Mouse (Mus musculus): ENCODE data around the gene Ano5. TPM values are rescaled to one million over a fixed set of nuclear protein-coding genes. Genes with fewer than 3 reads are reported as not detected.

Gene Ano5
- polyA plus RNA-seq, 1 experiment from 2014 or later: 0.11 TPM

DNA sequence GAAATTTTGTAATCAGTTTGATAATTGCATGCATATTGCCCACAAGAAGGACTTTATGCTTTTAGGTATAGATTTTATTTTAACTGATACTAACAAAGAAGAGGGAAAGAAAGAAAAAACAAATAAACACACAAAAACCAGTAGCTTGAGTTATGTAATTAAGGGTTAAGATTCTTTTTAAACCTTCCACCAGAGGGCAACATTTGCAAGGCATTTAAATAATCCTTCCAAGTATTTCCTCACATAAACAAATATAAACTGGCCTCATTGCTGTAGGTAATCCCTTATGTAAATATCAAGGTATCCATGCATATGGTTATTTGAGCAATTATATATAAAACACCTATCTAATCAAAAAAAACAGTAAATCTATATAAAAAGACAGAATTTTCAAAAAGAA is 107.1 kb downstream of the Ano5 start:
- no peak overlapping the region for H3K27ac ChIP-seq (ENCODE audit: low read length)
- no peak for ATAC-seq
- H3K9ac ChIP-seq (ENCODE audit: low read depth, low read length): no peak overlapping the region
- no peak overlapping the region for H3K4me2 ChIP-seq (ENCODE audit: low read depth, low read length)
- H3K4me1 ChIP-seq (ENCODE audit: control insufficient read depth, insufficient read depth, low read length): no peaks in the 10 kb centered on the region
- H3K9me3 ChIP-seq (ENCODE audit: control insufficient read depth, low read length): no peaks in the 10 kb centered on the region
- no peak overlapping the region for H3K4me3 ChIP-seq (ENCODE audit: low read length)
- no peaks in the 10 kb centered on the region for H3K36me3 ChIP-seq (ENCODE audit: control insufficient read depth, insufficient read depth, low read length)
- peaks cover 16% of the 10 kb centered on the region for H3K27me3 ChIP-seq (replicated peaks; ENCODE audit: control insufficient read depth, insufficient read depth, low read length)

DNA sequence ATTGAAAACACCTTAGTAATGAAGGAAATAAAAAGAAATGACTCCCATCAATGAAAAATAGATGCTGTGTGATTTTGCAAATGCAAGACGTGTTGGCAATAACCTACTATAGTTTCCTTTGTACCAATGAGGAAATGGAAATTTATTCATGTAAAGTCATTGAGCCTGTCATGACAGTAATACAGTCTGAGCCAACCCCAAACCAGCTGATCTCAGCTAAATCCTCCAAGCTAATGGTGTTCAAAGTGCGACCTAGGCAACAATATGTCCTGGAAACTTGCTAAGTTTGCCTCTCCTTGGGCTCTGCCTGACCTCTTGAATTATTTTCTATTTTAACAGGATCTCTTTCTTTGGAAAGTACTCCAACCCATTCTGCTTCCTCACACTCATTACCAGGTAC is 107.6 kb downstream of the Ano5 start:
- no peak for ATAC-seq
- WGBS: 26% methylated on average over 2 of the region's 2 CpGs
- no peak overlapping the region for H3K9ac ChIP-seq (ENCODE audit: low read depth, low read length)
- no peak overlapping the region for H3K27ac ChIP-seq (ENCODE audit: low read length)
- no peaks in the 10 kb centered on the region for H3K4me1 ChIP-seq (ENCODE audit: control insufficient read depth, insufficient read depth, low read length)
- peaks cover 16% of the 10 kb centered on the region for H3K27me3 ChIP-seq (replicated peaks; ENCODE audit: control insufficient read depth, insufficient read depth, low read length)
- no peak overlapping the region for H3K4me2 ChIP-seq (ENCODE audit: low read depth, low read length)
- H3K36me3 ChIP-seq (ENCODE audit: control insufficient read depth, insufficient read depth, low read length): no peaks in the 10 kb centered on the region
- H3K9me3 ChIP-seq (ENCODE audit: control insufficient read depth, low read length): no peaks in the 10 kb centered on the region
- no peak overlapping the region for H3K4me3 ChIP-seq (ENCODE audit: low read length)

DNA sequence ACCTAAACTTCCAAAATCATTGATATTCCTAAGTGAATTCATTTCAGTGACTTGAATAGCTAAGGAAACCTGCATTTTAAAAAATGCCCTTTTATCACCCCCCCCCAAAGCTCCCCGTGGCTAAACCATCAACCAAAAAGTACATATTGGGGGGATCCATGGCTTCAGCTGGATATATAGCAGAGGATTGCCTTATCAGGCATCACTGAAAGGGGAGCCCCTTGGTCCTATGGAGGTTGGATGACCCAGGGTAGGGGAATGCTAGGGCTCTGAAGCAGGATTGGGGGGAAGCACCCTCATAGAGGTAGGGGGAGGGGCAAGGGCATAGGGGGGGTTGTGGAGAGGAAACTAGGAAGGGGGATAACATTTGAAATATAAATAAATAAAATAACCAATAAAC is 109.1 kb downstream of the Ano5 start:
- Histone ChIP-seq H3K9me3 (ENCODE audit: control insufficient read depth, low read length) (no peaks in the 10 kb centered on the region), H3K4me3 (ENCODE audit: low read length) (no peak overlapping the region), H3K9ac (ENCODE audit: low read depth, low read length) (no peak overlapping the region), H3K36me3 (ENCODE audit: control insufficient read depth, insufficient read depth, low read length) (no peaks in the 10 kb centered on the region), H3K27me3 (replicated peaks; ENCODE audit: control insufficient read depth, insufficient read depth, low read length) (peaks cover 30% of the 10 kb centered on the region), H3K4me1 (ENCODE audit: control insufficient read depth, insufficient read depth, low read length) (no peaks in the 10 kb centered on the region), H3K27ac (ENCODE audit: low read length) (no peak overlapping the region), H3K4me2 (ENCODE audit: low read depth, low read length) (no peak overlapping the region)
- no peak for ATAC-seq
- 24% methylated on average over 1 of the region's 1 CpGs for WGBS

DNA sequence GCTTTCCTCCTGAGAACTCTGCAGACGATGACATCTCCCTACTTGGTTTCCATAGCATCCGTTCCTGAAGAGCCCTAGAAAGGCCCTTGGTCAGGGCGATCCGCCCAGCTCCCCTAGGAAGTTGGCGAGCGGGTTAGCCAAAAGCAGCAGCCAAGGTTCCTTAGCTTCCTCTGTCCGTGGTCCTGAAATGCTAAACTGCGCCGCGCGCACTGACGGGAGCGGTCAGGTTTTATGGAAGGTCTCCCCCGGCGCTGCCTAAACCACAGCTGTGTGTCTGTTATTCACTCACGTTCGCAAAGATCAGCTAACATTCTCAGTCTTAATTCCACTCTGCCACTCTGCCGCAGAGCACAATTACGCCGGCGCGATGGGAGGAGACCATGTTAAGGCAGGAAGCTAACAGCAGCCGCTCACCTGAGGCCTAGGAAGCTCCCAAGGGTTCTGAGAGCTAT is 110.9 kb downstream of the Ano5 start, which contains the start of gene Slc17a6:
TSS of gene Slc17a6 (plus strand) at position 313 of the 452 bp plus-strand sequence.
- Histone ChIP-seq H3K36me3 (ENCODE audit: control insufficient read depth, insufficient read depth, low read length) (no peaks in the 10 kb centered on the region), H3K4me2 (ENCODE audit: low read depth, low read length) (no peak within 1 kb of the TSS), H3K27ac (ENCODE audit: low read length) (no peak within 1 kb of the TSS), H3K27me3 (replicated peaks; ENCODE audit: control insufficient read depth, insufficient read depth, low read length) (peaks cover 42% of the 10 kb centered on the region), H3K9me3 (ENCODE audit: control insufficient read depth, low read length) (no peaks in the 10 kb centered on the region), H3K9ac (ENCODE audit: low read depth, low read length) (no peak within 1 kb of the TSS), H3K4me3 (ENCODE audit: low read length) (no peak within 1 kb of the TSS), H3K4me1 (ENCODE audit: control insufficient read depth, insufficient read depth, low read length) (no peaks in the 10 kb centered on the region)
- under 1% methylated on average over 23 of the region's 23 CpGs for WGBS
- no peak for ATAC-seq

DNA sequence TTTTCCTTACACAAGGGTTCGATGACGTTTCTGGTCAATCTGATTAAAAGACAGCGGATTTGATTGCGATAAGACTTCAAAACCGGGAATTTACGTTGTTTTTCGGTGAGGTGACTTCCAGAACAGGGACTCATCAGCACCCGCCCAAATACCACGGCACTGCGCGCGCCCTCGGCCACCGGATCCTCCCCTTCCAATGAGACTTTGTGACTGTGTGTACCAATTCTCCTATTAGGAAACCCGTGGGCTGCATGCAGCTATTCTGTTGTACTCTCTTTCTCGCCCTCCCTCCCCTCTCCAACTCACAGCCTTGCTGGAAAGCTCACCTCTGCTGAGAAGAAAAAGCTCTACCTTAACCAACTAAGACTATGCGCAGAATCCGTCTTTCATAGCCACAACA is 111.4 kb downstream of the Ano5 start:
- Histone ChIP-seq H3K27me3 (replicated peaks; ENCODE audit: control insufficient read depth, insufficient read depth, low read length) (peaks cover 47% of the 10 kb centered on the region), H3K4me3 (ENCODE audit: low read length) (no peak overlapping the region), H3K27ac (ENCODE audit: low read length) (no peak overlapping the region), H3K36me3 (ENCODE audit: control insufficient read depth, insufficient read depth, low read length) (no peaks in the 10 kb centered on the region), H3K9me3 (ENCODE audit: control insufficient read depth, low read length) (no peaks in the 10 kb centered on the region), H3K4me2 (ENCODE audit: low read depth, low read length) (no peak overlapping the region), H3K9ac (ENCODE audit: low read depth, low read length) (no peak overlapping the region), H3K4me1 (ENCODE audit: control insufficient read depth, insufficient read depth, low read length) (no peaks in the 10 kb centered on the region)
- 3% methylated on average over 18 of the region's 18 CpGs for WGBS
- no peak for ATAC-seq

DNA sequence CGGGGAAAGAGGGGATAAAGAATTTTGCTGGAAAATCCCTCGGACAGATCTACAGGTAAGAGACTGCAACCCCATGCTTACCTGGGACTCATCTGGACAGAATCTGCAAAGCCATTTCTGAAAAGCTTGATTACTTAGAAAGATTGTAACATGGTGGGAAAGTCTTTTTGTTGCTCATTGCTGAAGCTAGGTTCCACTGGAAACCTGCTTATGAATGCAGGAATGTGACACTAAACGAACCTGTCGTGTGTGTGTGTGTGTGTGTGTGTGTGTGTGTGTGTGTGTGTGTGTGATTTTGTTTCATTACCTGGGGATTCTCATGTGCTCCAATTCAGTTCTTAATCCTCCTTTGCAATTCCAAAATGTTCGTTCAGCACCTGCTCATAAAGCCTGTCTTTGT is 111.8 kb downstream of the Ano5 start:
- H3K9ac ChIP-seq (ENCODE audit: low read depth, low read length): no peak overlapping the region
- H3K9me3 ChIP-seq (ENCODE audit: control insufficient read depth, low read length): no peaks in the 10 kb centered on the region
- no peaks in the 10 kb centered on the region for H3K4me1 ChIP-seq (ENCODE audit: control insufficient read depth, insufficient read depth, low read length)
- no peak overlapping the region for H3K4me2 ChIP-seq (ENCODE audit: low read depth, low read length)
- no peaks in the 10 kb centered on the region for H3K36me3 ChIP-seq (ENCODE audit: control insufficient read depth, insufficient read depth, low read length)
- peaks cover 52% of the 10 kb centered on the region for H3K27me3 ChIP-seq (replicated peaks; ENCODE audit: control insufficient read depth, insufficient read depth, low read length)
- no peak overlapping the region for H3K4me3 ChIP-seq (ENCODE audit: low read length)
- H3K27ac ChIP-seq (ENCODE audit: low read length): no peak overlapping the region
- WGBS: 8% methylated on average over 5 of the region's 5 CpGs
- no peak for ATAC-seq

DNA sequence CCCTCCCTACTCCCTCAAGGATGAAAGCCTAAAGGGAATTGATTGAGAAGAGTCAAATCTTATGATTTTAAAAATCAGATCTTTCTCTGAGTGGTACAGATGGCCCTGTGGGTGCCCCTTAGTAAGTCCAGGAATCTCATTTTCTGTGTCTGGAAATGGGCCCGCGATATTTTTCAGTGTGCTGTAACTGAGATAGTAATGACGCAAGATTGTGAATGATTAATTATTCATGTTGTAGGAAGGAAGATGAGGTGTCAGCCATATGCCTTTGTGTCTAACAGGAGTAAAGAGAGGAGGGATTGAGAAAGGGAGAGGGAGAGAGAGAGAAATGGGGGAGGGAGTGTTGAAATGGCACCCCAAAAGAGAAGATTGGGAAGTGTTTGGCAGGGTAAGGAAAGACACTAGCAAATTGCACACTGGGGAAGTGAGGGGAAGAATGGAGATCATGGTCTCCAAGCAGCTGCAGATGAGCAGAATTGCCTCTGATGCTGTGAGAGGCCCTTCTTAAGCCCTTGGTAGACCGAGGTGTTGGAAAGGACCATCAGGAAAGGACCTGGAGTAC is 113.6 kb downstream of the Ano5 start:
- Histone ChIP-seq H3K4me1 (ENCODE audit: control insufficient read depth, insufficient read depth, low read length) (no peaks in the 10 kb centered on the region), H3K27me3 (replicated peaks; ENCODE audit: control insufficient read depth, insufficient read depth, low read length) (peaks cover 57% of the 10 kb centered on the region), H3K4me2 (ENCODE audit: low read depth, low read length) (no peak overlapping the region), H3K9ac (ENCODE audit: low read depth, low read length) (no peak overlapping the region), H3K4me3 (ENCODE audit: low read length) (no peak overlapping the region), H3K36me3 (ENCODE audit: control insufficient read depth, insufficient read depth, low read length) (no peaks in the 10 kb centered on the region), H3K9me3 (ENCODE audit: control insufficient read depth, low read length) (no peaks in the 10 kb centered on the region), H3K27ac (ENCODE audit: low read length) (no peak overlapping the region)
- WGBS: 3% methylated on average over 4 of the region's 4 CpGs
- no peak for ATAC-seq

DNA sequence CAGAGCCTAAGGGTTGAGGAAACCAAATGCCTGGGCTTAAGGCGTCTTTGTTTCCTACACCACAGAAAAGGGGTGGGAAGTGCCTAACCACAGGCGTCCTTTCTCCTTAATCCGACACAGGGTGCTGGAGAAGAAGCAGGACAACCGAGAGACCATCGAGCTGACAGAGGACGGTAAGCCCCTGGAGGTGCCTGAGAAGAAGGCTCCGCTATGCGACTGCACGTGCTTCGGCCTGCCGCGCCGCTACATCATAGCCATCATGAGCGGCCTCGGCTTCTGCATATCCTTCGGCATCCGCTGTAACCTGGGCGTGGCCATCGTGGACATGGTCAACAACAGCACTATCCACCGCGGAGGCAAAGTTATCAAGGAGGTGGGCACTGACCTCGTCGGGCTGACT is 114.3 kb downstream of the Ano5 start:
- WGBS: under 1% methylated on average over 23 of the region's 23 CpGs
- Histone ChIP-seq H3K4me2 (ENCODE audit: low read depth, low read length) (no peak overlapping the region), H3K36me3 (ENCODE audit: control insufficient read depth, insufficient read depth, low read length) (no peaks in the 10 kb centered on the region), H3K27ac (ENCODE audit: low read length) (no peak overlapping the region), H3K4me1 (ENCODE audit: control insufficient read depth, insufficient read depth, low read length) (no peaks in the 10 kb centered on the region), H3K27me3 (replicated peaks; ENCODE audit: control insufficient read depth, insufficient read depth, low read length) (peaks cover 57% of the 10 kb centered on the region), H3K9me3 (ENCODE audit: control insufficient read depth, low read length) (no peaks in the 10 kb centered on the region), H3K9ac (ENCODE audit: low read depth, low read length) (no peak overlapping the region), H3K4me3 (ENCODE audit: low read length) (no peak overlapping the region)
- ATAC-seq: no peak

DNA sequence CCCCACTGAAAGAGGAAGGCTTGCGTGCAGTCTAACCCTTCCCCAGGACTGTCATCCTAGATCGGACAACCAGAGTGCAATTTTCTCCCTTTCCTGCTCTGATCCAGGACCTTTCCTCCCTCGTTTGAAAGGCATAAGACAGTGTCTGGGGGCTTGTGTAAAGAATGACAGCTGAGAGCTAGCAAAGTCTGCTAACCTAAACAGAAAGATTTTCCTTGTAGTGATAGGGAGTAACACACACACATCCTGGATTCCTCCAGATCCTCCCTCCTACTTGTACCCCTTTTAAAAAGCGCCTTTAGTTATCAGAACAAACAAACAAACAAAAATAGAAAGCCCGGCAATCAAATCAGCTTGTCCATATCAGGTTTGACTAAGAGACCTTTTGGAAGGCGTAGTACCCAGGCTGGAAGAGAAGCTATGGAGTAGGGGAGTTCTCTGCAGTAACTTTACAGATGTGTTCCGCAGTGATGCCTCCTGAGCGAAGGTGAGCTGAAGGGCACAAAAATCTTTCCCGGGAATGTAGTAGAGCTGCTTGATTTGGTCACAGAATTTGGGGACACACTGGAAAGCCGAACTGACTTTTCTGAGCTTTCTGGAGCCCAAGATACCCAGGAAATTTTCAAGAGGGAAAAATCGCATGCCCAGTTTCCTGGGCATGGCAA is 114.9 kb downstream of the Ano5 start:
- H3K9me3 ChIP-seq (ENCODE audit: control insufficient read depth, low read length): no peaks in the 10 kb centered on the region
- no peak overlapping the region for H3K4me3 ChIP-seq (ENCODE audit: low read length)
- no peaks in the 10 kb centered on the region for H3K4me1 ChIP-seq (ENCODE audit: control insufficient read depth, insufficient read depth, low read length)
- peaks cover 57% of the 10 kb centered on the region for H3K27me3 ChIP-seq (replicated peaks; ENCODE audit: control insufficient read depth, insufficient read depth, low read length)
- 5% methylated on average over 11 of the region's 11 CpGs for WGBS
- H3K36me3 ChIP-seq (ENCODE audit: control insufficient read depth, insufficient read depth, low read length): no peaks in the 10 kb centered on the region
- no peak overlapping the region for H3K27ac ChIP-seq (ENCODE audit: low read length)
- H3K9ac ChIP-seq (ENCODE audit: low read depth, low read length): no peak overlapping the region
- ATAC-seq: no peak
- no peak overlapping the region for H3K4me2 ChIP-seq (ENCODE audit: low read depth, low read length)
